In the genomic region with DNA sequence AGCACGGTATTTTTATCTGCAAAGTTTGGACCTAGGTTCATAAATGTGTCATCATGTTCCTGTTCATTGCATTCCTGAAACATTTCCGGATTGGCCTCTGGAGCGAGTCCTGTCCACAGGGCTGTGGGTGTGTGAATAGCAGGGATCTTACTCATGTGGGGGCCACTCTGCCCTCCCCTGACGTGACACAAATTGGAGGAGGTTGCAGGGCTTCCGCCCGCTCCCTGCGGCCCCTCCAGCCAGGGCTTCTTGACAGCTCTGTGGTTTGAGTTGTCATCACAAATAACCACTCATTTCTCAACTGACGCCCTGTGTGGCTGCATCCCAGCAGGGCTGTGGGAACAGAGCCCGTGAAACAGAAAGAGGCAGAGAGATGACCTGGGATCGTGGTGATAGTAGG, we compare ENCODE assay signal across 10 mouse cellular contexts.
DNase-seq lines count a peak whose midpoint lies in the region; ATAC-seq and TF ChIP-seq lines count a peak whose summit lies in the region.
"Had no signal": no experiment of that assay in that cellular context is flagged by ENCODE, and none has a peak within 500 bp of the region (broad histone marks: within the 10 kb centered on the region; RNA-seq: fewer than 3 reads in every experiment).

No protein-coding gene starts in this region.

- H3K27me3 ChIP-seq in thymus, adult 2 months (ENCODE audit: control insufficient read depth, insufficient read depth, low read length), result no peaks in the 10 kb centered on the region
- no peaks in the 10 kb centered on the region for H3K27me3 ChIP-seq in limb, embryonic 14.5 days (ENCODE audit: control insufficient read depth, insufficient read depth, low read length)
- H3K27me3 ChIP-seq in forebrain, embryonic 10.5 days (ENCODE audit: poor library complexity, severe bottlenecking), result peaks cover 16% of the 10 kb centered on the region; the same call in 1 of the 2 replicates

- no peaks in the 10 kb centered on the region for H3K36me3 ChIP-seq in thymus, adult 2 months (ENCODE audit: control insufficient read depth, insufficient read depth, low read length)
- no peaks in the 10 kb centered on the region for H3K36me3 ChIP-seq in limb, embryonic 14.5 days (ENCODE audit: control insufficient read depth, insufficient read depth, low read length)
- H3K36me3 ChIP-seq in forebrain, embryonic 10.5 days (replicated peaks), result no peaks in the 10 kb centered on the region

- H3K4me1 ChIP-seq in thymus, adult 2 months (replicated peaks; ENCODE audit: control insufficient read depth, insufficient read depth, low read length), result peaks cover 3% of the 10 kb centered on the region; the same call in 1 of the 2 replicates
- no peaks in the 10 kb centered on the region for H3K4me1 ChIP-seq in limb, embryonic 14.5 days (ENCODE audit: control insufficient read depth, insufficient read depth, low read length)
- peaks cover 13% of the 10 kb centered on the region for H3K4me1 ChIP-seq in forebrain, embryonic 10.5 days

- no peak overlapping the region for H3K4me2 ChIP-seq in limb, embryonic 14.5 days (replicated peaks; ENCODE audit: low read depth, low read length, severe bottlenecking)
- H3K4me2 ChIP-seq: hindbrain, embryonic 14.5 days had no signal

- H3K4me3 ChIP-seq in thymus, adult 2 months (ENCODE audit: control insufficient read depth, insufficient read depth, low read length), result no peak overlapping the region
- H3K4me3 ChIP-seq in limb, embryonic 14.5 days (replicated peaks; ENCODE audit: low read length), result no peak overlapping the region
- no peak overlapping the region for H3K4me3 ChIP-seq in forebrain, embryonic 10.5 days

- WGBS in thymus, adult 2 months, result 12% methylated on average over 10 of the region's 10 CpGs
- 43% methylated on average over 10 of the region's 10 CpGs for WGBS in limb, embryonic 14.5 days
- 92% methylated on average over 10 of the region's 10 CpGs for WGBS in forebrain, embryonic 10.5 days

- no peak for TF ChIP-seq POLR2A in thymus, adult 2 months (IDR thresholded peaks at IDR 0.05; ENCODE audit: control insufficient read depth, extremely low read depth, insufficient read depth, low read length, poor library complexity)
- TF ChIP-seq POLR2A in limb, embryonic 14.5 days (IDR thresholded peaks at IDR 0.05; ENCODE audit: borderline replicate concordance, extremely low read depth, insufficient read depth, insufficient read length), result no peak

- DNase-seq in adrenal gland, postnatal 10 days, result peak; percentile 5
- DNase-seq in adrenal gland, postnatal 25 days, result no peak
- peak; percentile 33 for DNase-seq in thymus, postnatal 4 days
- DNase-seq in thymus, adult 2 months, result no peak
- DNase-seq in limb, embryonic 14.5 days (ENCODE audit: low spot score), result peak; percentile 4
- DNase-seq in retina, postnatal 1 day, result peak; percentile 56
- no peak for DNase-seq in forebrain, embryonic 10.5 days (ENCODE audit: extremely low spot score, low spot score)
- DNase-seq in right cerebral cortex, postnatal 25 days, result no peak

- H3K9ac ChIP-seq in limb, embryonic 14.5 days (ENCODE audit: low read depth, low read length, severe bottlenecking), result no peak overlapping the region
- H3K9ac ChIP-seq: hindbrain, embryonic 14.5 days had no signal

- no peak; the same call in 1 of the 2 replicates for ATAC-seq in limb, embryonic 14.5 days (ENCODE audit: low FRiP score, low read depth)

- H3K27ac ChIP-seq in thymus, adult 2 months (ENCODE audit: control insufficient read depth, insufficient read depth, low read length), result no peak overlapping the region
- no peak overlapping the region for H3K27ac ChIP-seq in limb, embryonic 14.5 days (replicated peaks; ENCODE audit: low read depth, low read length)
- no peak overlapping the region for H3K27ac ChIP-seq in forebrain, embryonic 10.5 days
- H3K27ac ChIP-seq: hindbrain, embryonic 14.5 days; macrophage had no signal

- no peak for TF ChIP-seq CTCF in thymus, adult 2 months (IDR thresholded peaks at IDR 0.05; ENCODE audit: borderline replicate concordance, control insufficient read depth, extremely low read depth, insufficient read depth, low read length, poor library complexity)

- no peaks in the 10 kb centered on the region for H3K9me3 ChIP-seq in limb, embryonic 14.5 days (ENCODE audit: control insufficient read depth, low read length)
- no peaks in the 10 kb centered on the region for H3K9me3 ChIP-seq in forebrain, embryonic 10.5 days

Comparison
In these comparisons a context has a peak if more than half of its experiments do, and no peak if none do; other contexts are left out.
1. DNase-seq: peak in adrenal gland, postnatal 10 days (single experiment), thymus, postnatal 4 days (single experiment), limb, embryonic 14.5 days (single experiment) and retina, postnatal 1 day (single experiment); none in adrenal gland, postnatal 25 days (single experiment), thymus, adult 2 months (single experiment), forebrain, embryonic 10.5 days (single experiment) and right cerebral cortex, postnatal 25 days (single experiment).